Mouse (Mus musculus) left cerebral cortex, postnatal 25 days (tissue): ENCODE results near the gene Fancm. TPM values are rescaled to one million over a fixed set of nuclear protein-coding genes. Genes with fewer than 3 reads are reported as not detected.
A peak's percentile ranks its signal among the peaks of the same experiment; 100 is the strongest.
"Not testable (repeated sequence)": the region's sequence is repeated elsewhere in the genome, so short reads cannot be mapped to it uniquely, and the experiment has no call there.

Experiments
- DNase-seq, 2 experiments: peaks; one replicate each; pipeline ENCODE4 v3.0.0; 2022; ENCODE audit warnings: low spot score in 2 of 2, mixed read lengths in 1 of 2
- intact Hi-C: fragments of 180-260 bp; cut with DNase I; formaldehyde crosslinking; loops from one replicate; pipeline ENCODE4 v1.15.1; 2025
- total RNA-seq, 2 experiments: library from RNA; stranded (reverse); gene quantifications; 2 replicates each; pipeline ENCODE4 v1.2.3; 2021

Fancm gene
- total RNA-seq, 2 experiments from 2014 or later, result 10.9 to 13.0 TPM

- DNase-seq, result no peak
- intact Hi-C loops, result no loop called here
Measured at GRCm38 (mm10) chr12:65113925-65114324, 38.5 kb downstream of the Fancm start.

- DNase-seq, intact Hi-C loops: not testable (repeated sequence)
Measured at GRCm38 (mm10) chr12:65114978-65115377, 39.6 kb downstream of the Fancm start.

DNA sequence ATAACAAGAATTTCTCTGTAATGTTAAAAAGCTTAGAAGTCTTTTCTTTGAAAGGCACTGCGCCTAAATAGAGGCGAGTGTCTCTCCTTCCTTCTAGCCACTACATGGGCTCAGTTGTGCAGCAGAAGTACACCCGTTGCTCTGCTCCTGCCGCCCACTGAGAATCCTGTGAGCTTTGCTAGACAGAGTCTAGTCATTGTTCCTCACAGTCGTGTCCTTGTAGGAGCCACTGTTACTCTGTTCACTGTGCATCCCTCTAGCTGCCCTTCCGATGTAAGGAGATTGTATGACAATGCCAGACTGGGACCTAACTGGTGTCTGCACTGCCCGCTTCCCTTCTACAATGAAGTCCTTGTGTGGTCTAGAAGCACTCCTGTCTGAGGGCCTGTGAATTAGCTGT is 43.6 kb downstream of the Fancm start:
- intact Hi-C loops, result no loop called here
- peak in 1 of 2 experiments; percentile 39 for DNase-seq

DNA sequence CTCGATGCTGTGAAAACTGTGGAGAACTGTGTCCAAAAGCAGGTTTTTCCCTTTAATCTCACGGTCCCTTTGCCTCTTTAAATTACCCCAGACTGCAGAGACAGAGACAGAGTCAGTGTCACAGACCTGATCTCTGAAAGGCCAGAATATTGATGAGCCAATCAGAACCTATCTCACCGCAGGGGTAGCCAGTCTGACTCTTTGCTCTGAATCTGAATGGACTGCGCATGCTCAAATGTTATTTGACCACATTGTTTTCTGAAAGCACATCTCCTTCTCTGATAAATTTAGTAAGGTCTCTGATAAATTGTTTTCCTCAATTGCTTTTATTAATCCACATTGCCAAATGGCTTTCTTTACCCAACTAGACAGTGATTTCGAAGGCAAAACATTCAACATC is 44.0 kb downstream of the Fancm start:
- DNase-seq, result no peak
- intact Hi-C loops, result no loop called here

DNA sequence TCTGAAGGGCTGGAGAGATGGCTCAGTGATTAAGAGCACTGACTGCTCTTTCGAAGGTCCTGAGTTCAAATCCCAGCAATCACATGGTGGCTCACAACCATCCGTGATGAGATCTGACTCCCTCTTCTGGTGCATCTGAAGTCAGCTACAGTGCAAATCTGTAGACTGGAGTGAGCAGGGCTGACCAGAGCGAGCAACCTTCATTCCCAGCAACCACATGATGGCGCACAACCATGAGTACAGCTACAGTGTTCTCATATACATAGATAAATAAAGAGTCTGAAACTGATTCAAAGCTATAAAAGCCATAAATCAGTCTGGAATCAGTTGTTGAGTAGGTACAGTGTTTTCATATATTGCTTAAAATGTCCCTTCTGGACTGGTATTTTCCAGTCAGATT is 60.7 kb downstream of the Fancm start:
- intact Hi-C loops, DNase-seq: not testable (repeated sequence)

GRCm38 (mm10) chr12:65172021-65172951 is 96.9 kb downstream of the Fancm start, which contains the start of gene Mis18bp1:
Gene Mis18bp1, minus strand, starts transcription at chr12:65172604.
- intact Hi-C loops, result no loop called here
- DNase-seq, result peak; percentile 91 to 94

DNA sequence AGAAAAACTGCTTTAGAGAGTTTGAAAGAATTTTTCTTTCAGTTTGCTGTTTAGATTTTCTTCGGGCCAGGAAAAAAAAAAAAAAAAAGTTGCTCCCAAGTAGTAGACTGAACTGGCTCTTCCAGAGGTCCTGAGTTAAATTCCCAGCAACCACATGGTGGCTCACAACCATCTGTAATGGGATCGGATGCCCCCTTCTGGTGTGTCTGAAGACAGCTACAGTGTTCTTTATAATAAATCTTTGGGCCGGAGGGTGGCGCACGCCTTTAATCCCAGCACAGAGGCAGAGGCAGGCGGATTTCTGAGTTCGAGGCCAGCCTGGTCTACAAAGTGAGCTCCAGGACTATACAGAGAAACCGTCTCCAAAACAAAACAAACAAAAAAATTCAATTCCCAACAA is 97.6 kb downstream of the Fancm start:
- DNase-seq, result peak; percentile 54 to 55
- intact Hi-C loops, result not testable (repeated sequence)

DNA sequence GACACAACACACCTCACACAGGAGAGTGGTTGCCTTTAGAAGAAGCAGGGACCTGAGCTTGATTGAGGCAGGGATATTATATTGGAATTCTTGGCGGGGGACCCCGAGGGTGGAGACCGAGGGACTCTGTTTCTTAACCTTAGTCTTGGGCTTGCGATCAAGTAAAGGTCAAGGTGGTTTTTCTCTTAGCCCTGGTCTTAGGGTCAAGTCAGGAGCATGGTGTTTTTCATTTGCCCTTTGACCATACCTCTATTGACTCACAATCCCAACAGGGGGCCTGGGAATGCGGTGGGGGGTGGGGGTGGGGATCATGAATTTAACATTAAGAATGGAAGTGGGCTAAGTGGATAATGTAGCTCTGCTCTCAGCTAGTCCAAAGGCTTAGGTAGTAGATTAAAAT is 98.3 kb downstream of the Fancm start:
- intact Hi-C loops, result no loop called here
- no peak for DNase-seq

Other genes with a start within 250 kb of the Fancm start
- gene Gm527, start 157.7 kb upstream of the Fancm start, total RNA-seq, result 10 to 100 TPM; 15.4 to 18.6 TPM
- 10 to 100 TPM; 24.2 to 24.5 TPM for gene Klhl28, start 110.1 kb upstream of the Fancm start, total RNA-seq
- gene Togaram1, start 109.8 kb upstream of the Fancm start, total RNA-seq, result 10 to 100 TPM; 55.8 to 56.7 TPM
- gene Prpf39, start 39.3 kb upstream of the Fancm start, total RNA-seq, result 10 to 100 TPM; 35.3 to 40.5 TPM
- 100 to 1,000 TPM; 169 to 191 TPM for gene Fkbp3, start 1.6 kb upstream of the Fancm start, total RNA-seq
- under 1 TPM; 0.39 to 0.48 TPM for gene Mis18bp1, start 97.0 kb downstream of the Fancm start, total RNA-seq
- not detected for gene Wdr20rt, start 149.9 kb downstream of the Fancm start, total RNA-seq